Mouse (Mus musculus) CD4-positive, CD25-positive, alpha-beta regulatory T cell, adult 2 months (primary cell): Measurements from ENCODE around the gene Hmga2.
"Not testable (repeated sequence)": the region's sequence is repeated elsewhere in the genome, so short reads cannot be mapped to it uniquely, and the experiment has no call there.

ENCODE experiments used
- DNase-seq: peaks from one replicate; pipeline ENCODE4 v3.0.0-alpha.2; 2012; ENCODE audit warnings: low read depth, low spot score

Gene Hmga2

DNA sequence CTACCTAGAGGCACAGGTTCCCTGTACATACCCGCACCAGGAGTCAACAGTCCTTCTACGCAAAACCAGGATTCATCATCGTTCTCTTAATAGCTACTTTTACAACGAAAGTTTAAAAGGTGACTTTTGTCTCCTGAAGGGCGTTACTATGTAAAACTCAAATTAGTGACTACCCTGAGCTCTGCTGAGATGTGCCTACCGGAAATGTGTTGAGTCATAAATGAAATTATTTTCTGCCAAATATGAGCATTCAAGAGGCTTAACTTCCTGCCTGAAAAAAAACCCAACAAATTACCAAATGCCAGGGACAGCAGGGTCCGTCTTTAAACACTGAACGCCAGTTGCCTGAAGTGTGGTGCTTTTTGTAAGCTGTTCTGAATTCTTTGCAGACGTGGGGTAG, 81.5 kb downstream of the Hmga2 start:
- DNase-seq, result peak; percentile 13

DNA sequence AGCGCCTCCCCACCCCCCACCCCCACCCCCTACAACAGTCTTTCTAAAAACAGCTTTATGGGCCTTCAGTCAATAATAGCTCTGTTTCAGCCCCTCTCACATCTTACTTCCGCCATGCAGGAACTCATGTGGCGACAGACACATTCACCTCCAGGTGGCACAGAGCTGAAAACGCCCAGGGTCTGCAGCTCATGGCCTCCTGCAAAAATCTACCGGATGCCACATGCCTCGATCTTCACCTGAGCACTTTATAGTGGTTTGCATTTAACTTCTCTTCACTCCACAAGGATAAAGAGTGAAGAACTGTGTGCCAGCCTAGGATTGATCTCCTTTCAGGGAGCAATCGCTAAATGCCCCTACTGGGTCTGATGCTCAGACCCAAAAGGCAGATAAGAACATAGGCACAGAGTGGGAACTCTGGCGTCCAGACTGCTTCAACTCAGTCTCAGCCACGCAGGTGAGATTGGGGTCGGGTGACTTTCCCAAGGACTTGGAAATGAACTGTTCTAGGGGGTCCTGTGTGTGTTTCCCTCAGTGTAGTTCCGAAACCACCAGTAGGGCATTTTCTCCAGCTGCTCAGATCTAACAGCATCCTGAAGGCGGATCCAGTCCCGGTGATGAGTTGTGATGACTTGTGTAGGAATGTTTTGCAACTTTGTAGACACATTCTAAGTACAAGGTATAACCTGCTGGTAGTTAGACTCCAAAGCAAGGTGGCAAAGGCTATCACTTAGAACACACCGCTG, 84.1 kb downstream of the Hmga2 start:
- no peak for DNase-seq

DNA sequence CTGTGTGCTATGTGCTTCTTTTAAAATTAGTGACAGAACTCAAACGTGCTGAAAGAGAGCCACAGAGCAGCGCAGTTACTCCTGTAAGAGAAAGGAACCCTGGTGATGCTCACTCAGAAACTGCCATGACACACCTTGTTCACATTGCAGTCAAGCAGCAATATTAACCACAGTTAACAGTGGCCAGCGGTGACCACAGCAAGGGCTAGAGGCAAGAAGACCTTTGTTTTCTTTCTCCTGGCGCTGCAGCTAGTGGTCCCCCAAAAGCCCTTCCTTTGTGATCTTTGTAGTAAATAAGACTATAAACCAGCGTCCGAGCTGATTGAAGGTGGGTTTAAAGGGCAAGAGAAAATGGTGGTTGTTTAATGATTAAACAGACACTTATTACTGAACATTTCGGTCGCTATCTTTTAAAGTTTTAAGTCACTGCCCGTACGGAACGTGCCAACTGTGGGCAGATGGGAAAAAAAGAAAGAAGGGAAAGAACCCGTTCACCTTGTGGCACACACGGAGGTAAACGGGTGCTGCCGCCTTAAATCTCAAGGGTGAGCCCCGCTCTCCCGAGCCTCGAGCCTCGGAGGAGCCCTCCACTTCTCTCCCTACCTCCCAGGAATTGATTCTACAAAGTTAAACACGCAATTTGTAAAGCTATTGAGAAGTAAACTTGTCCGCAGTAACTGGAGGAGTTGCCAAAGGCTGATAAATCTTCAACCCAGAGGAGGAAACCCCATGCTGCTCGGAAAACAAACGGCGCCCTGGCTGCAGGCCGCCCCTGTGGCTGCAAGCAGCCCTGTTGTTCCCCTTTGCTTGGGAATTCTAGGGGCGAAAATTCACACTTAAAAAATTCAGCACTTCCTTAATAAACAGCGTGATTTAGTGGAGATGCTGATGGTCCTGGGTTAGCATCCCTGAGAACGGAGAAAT, 85.1 kb downstream of the Hmga2 start:
- no peak for DNase-seq

DNA sequence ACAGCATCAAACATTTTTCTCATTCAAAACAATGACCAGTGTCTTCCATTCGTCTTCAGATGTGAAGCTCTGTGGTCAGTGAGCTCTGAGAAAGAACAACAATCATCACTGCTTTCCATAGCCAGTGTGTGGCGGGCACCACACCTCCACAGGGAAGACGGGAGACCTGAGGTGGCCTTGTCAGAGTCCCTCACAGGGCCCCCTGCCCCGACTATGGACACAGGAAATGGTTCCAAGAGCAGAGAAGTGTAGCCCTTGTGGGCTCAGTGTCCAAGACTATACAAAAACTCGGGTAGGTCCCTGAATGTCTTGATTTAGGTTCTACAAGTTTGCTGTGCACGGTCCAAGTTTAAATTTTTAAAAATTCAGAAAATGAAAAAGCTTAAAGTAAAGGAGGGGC, 86.6 kb downstream of the Hmga2 start:
- no peak for DNase-seq

DNA sequence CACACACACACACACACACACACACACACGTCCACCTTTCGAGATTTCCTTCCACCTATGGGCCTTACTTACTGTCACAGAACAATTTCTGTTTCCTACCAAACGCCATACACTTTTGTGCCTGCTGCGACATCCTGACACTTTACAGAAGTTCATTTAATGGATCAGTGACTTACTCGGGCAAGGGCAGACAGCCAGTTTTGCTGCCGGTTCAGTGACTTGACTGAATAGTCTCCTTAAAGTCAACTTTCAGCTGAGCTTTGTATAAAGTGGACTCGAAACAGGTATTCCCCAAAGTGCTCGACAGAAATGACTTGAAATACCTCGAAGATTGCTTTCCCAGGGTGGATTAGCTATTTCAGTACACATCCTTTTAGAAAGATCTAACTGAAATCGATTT, 87.3 kb downstream of the Hmga2 start:
- DNase-seq, result no peak

DNA sequence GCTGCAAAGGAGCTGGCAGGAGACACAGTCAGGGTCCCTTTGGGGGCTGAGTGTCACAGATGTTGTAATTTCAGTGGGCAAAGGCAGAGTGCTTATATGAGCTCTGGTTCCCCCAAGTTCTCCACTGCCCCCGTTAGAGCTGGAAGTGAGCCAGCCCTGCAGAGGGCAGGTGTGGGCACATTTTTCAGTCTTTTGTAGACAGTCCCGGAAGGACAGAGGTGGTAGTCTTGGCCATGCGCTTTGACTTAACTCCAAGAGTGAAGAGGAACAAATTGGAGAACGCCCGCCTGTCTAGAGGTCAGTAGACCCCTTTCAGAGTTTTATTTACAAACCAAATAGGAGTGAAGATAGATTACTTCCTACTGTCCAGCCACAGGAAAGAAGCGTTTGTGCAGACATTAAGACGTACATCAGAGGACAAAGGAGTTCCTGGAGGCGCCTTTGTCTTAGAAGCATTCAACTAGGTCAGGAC, 87.8 kb downstream of the Hmga2 start:
- DNase-seq, result no peak

DNA sequence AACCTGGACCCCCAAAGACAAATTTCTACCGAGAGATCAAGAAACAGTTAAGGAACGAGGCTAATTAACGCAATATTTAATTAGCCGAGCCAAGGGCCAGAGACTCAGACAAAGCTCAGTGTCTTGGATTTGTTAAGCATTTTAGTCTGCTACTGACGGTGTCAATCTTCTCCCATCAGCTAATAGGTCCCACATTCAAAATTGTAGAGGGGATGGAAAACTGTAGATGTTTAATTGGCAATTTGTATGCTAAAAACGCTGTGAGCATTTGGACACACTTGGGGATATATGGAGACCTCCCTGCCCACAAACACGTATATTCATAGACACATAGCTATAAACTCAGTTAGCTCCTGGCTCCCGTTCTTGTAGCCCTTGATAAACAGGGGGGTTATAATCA, 89.2 kb downstream of the Hmga2 start:
- no peak for DNase-seq

DNA sequence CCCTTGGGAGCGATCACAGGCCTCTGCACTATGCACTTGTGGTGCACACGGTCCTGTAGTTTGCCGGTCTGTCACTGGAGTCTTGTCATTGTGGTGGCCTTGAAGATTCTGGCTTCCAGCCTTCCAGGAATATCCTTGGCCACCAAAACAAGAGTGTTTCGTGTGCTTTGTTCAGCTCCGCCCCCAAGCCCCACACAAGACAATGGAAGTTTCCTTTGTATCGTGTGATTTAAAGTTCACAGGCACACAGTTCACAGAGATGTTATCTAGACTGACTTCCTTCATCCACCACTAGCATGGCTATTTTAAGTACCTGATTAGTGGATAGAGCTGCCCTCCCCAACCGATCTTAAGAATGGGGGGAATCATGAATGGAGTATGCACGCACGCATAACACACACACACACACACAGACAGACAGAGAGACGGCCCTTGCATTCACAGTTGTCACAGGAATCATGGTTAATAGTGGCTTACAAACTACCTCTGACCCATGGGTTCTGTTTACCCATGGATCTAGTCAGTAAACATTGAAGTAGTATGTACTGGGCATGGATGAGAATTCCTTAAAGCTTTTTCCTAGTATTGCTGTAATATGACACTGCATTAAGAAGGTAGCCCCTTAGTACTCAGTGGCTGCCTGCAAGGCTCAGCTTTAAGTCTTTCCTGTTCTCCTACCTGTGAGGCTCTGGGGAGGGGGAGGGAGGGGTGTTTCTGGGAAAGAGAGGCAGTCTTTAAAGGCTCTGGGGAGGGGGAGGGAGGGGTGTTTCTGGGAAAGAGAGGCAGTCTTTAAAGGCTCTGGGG, 91.3 kb downstream of the Hmga2 start:
- peak; percentile 27 for DNase-seq

DNA sequence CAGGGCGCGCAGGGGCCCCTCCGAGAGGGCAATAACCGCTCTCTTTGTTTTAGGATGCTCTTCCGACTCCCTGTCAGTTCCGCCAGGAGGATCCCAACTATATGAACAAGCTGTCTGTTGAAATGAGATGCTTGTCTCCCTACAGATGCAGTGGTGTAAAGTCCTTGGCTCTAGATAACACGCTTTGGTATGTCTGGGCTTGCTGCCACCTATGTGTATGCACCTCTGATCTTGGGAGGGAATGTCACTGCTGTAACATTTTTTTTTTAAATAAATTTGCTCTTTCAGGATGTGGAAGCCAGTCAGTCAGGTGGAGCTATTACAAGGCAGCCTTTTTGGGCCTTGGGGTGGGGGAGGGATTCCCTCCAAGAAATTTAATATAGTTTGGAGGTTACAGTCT, 92.2 kb downstream of the Hmga2 start:
- DNase-seq, result no peak

DNA sequence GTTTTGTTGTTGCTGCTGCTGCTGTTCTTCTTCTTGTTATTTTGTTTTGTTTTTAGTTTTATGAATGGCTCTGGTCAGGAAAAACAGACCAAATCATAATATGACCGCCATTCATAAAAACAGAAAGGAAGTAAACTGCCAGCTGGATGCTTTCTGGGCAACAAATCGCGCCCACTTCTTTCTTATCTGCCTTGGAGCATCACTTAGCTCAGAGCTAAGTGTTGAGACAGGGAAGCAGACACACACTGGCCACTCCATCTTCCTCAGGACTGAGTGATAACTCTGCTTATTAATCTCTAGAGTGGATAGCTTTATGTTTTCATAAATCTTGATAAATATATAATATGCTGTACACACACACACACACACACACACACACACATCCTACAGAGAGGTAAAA, 98.5 kb downstream of the Hmga2 start:
- DNase-seq, result no peak

DNA sequence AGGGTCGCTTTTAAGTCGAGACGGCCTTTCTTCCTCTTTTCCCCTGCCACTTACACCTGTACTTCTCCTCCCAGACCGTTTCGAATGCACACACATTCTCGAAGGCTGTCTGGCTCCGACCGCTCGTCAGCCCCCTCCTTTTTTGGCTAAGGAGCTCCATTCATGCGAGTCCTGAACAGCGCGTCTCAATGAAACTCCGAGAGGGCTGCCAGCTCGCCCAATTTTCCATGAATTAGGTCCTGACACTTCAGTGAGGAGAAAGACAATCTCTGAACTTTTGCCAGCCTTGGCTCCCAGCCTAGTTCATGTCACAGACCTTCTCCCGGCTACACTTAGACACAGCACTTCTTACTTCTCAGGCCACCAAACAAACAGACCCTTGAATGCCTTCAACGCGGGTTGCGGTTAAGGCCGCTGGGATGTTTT, 98.9 kb downstream of the Hmga2 start:
- no peak for DNase-seq

DNA sequence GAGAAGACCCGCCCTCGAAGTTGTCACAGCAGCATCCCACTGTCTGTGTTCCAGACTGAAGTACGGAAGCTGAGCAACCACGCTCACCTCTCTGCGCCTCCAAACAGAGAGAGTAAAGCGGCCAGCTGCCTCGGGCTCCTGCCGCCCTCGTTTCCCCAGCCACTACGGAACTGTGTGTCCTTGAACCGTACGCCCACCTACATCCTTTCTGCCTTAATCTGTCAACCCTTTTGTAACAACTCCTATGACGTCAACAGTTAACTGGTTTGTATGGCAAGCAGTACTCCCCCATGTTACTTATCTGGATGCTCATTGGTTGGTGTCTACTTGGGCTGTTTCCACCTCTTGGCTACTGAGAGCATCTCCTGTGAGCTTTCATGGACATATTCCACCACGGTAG, 100.8 kb downstream of the Hmga2 start:
- peak; percentile 58 for DNase-seq

DNA sequence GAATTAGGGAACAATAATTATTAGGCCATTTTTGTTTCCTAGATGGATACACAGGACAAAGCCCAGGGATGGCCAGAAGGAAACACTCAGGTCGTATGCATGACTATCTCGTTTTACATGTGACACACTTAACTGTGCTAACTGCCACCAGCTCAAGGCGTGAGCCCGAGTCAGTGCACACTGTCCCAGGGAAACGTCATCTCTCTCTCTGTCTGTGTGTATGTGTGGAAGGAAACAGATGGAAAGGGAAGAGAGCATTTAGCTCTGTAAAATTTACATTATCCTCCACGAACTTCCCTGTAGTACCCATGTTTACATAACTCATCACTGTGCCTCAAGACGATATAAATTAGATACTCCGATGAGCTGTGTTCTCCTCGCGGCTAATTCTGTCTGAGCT, 105.1 kb downstream of the Hmga2 start:
- no peak for DNase-seq

DNA sequence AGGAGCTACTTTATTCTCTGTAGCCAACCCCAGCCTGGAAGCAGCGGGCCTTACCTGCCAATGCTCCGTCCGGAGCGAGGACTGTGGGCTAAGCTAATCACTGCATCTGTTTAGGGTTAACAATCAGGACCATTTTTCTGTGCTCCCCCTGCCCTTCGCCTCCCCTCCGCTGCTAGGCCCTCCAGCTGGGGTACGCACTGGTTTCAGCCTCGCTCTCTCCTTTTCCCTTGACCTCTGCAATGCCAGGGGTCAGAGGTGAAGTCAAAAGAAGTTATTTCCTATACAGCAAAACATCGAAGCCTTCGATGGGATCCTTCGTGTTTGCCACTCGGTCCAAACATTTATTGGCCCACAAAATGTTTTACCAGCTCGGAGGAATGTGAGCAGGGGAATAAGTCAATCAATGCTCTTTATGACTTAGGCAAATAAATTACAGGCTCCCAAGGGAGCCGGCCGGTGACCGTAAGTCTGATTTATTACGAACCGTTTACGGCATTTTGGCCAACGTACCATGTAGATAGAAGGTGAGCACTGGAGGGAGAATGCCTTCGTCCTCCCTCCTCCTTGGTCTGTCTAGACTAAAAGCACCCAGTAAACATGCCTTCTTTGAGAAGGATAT, 107.0 kb downstream of the Hmga2 start:
- no peak for DNase-seq

DNA sequence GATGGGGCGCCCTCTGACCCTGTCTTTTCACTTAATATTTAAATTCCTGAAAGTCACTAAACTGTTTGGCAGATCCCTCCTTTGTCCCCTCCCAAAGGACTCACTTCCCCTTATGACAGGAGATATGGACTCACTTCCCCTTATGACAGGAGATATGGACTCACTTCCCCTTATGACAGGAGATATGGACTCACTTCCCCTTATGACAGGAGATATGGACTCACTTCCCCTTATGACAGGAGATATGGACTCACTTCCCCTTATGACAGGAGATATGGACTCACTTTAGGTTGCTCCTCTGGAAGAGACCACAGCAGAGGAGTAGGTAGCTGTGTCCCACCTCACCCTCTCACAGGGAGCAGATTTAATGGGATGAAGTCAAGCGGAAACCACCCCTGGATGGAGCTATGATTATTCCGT, 110.1 kb downstream of the Hmga2 start:
- DNase-seq, result not testable (repeated sequence)

DNA sequence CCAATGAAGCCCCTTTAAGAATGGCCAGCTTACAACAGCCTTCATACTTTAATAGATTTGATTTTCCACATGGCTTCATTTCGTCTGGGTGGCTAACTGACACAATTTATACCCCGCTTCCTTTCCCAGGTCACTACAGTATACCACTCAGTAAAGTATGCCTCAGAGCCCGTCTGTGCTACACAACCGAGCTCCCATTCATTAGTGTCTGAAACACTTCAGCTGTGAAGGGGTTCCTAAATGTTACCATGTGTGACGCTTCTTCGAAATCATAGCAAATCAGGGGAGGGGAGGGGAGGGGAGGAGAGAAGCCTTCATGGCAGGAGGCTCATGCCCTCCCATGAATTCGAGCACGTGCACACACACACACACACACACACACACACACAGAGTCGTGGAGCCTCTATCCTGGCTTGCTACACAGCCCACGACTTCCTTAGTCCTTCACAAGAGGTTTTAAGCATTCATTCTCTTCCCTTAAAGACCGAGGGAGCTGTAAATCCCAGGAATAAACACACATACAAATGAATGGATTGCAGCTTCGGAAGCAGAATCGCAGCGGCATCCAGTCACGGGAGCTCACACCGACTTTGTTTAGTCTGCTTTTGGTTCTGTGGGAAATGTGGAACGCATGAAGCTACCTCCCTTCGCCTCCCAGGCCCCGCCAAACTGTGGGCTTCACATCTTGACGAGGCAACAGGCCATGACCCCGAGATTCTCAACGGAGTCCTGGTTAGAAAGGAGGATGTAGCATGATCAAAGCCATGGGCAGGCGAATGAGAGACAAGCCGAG, 110.7 kb downstream of the Hmga2 start:
- no peak for DNase-seq

DNA sequence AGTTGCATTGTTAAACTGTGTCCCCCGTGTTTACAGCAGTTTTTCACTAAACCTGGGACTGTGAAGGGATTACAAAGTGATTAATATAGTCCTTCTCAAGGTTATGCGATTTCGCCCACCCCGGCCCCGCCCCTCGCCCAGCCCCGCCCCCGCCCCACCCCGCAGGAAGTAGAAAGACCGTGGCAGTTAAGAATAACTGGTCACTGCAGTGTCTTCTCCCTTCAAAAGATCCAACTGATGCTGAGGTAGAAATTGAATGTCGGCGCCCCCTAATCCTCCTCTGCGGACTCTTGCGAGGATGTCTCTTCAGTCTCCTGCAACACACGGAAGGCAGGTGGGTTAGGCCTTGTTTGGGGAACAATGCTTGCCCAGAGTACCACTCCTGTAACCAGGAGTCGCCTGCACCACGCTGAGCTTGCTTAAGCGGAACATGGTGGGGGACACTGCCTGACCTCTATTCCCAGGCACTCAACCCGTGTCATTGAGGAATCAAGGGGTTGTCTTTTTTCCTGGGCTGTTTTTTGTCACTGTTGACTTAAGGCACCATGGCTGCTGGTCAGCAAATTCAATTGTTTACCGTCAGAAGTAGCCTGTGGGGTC, 112.2 kb downstream of the Hmga2 start:
- no peak for DNase-seq

DNA sequence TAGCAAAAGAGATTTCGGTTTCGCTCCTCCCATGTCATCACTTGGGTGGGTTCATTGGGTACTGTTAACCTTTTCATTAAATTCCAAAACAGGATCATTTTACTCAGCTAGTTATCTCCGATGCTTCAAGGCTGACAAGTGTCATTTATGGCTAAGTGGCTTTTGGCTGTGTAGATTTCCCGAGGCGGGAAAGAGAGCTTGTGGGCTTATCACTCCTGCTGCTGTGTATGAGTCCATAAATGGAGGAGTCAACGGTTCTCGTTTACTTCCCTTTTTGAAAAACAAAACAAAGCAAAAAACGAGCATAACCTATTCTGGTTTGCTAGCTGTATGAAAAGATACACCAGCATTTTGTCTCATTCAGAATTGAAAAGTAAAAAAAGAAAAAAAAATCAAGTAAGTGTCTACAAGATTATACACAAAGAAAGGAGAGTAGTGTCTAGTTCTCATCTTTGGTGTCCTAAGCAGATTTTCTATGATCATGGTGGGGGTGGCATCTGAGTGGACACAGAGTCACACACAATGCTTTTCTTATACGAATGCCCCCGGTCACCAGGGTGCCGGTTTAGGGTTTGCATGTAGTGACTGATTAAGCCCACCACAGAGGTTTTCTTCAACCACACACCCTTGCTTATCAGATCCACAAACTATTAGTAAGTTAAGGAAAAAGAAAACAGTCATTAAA, 112.8 kb downstream of the Hmga2 start:
- not testable (repeated sequence) for DNase-seq

DNA sequence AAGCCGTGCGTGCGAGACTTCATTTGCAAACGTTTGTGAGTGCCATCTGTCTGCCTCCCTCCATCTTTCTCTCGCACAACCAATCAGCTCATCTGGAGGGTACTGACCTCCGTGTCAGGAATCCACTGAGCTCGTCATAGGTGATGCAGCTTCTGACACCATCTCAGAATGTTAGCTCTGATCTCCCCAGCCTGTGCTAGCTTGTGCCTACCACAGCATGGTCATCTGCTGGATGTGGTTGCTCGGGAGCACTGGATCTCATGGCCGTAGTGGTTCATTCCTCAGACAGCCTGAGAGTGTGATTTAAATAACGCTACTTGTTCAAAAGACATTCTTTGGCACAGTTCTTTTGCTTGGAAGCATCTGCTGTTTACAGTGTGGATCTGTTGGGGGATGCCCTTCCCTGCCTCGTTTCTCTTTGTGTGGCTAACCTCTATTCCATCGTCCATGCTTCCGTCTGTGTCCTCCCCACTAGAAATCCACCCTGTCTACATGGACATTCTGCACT, 121.7 kb downstream of the Hmga2 start:
- no peak for DNase-seq
